Mouse (Mus musculus): ENCODE measurements around the gene Parp4.

DNA sequence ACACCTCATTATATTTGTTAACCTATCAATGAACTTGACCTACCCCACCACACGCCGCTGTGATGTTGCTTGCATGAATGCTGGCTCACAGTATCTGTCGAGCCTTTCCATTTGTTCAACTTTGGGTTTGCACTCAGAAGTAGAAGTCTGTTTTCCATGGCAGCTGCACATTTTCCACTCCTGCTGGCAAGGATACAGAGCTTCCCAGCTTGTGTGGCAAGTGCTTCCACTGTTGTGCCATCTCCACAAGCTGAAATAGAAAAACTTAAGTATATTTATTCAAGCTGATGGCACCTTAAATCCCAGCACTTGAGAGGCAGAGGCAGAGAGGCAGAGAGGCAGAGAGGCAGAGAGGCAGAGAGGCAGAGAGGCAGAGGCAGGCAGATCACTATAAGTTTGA is 52.9 kb downstream of the Parp4 start:
- no peak for TF ChIP-seq POLR2A (IDR thresholded peaks at IDR 0.05; ENCODE audit: insufficient read length, low read depth)
- no peak for TF ChIP-seq TCF3 (IDR thresholded peaks at IDR 0.05; ENCODE audit: insufficient read length, low read depth)
- no peak for TF ChIP-seq MYOG (IDR thresholded peaks at IDR 0.05; ENCODE audit: control insufficient read depth in 1 of 3, insufficient read depth in 1 of 3, insufficient read length in 2 of 3, low read depth in 2 of 3)
- no peak for TF ChIP-seq USF1 (IDR thresholded peaks at IDR 0.05; ENCODE audit: low read depth)
- no peak for TF ChIP-seq CEBPB (IDR thresholded peaks at IDR 0.05; ENCODE audit: insufficient read depth, poor library complexity, severe bottlenecking)
- TF ChIP-seq MAX (IDR thresholded peaks at IDR 0.05; ENCODE audit: low read depth): no peak
- TF ChIP-seq TCF12 (IDR thresholded peaks at IDR 0.05; ENCODE audit: insufficient read depth, poor library complexity, severe bottlenecking): no peak
- TF ChIP-seq POLR2AphosphoS2 (IDR thresholded peaks at IDR 0.05; ENCODE audit: insufficient read length, low read depth): no peak
- TF ChIP-seq REST (IDR thresholded peaks at IDR 0.05; ENCODE audit: insufficient read depth, insufficient read length): no peak
- no peak for TF ChIP-seq MYOD1 (IDR thresholded peaks at IDR 0.05; ENCODE audit: control insufficient read depth in 1 of 3, insufficient read length in 2 of 3, low read depth in 2 of 3)

Measured in myocyte (in vitro differentiated cells).